Mouse (Mus musculus) stomach, embryonic 14.5 days (tissue): Measurements from ENCODE around the gene Porcn. TPM values are rescaled to one million over a fixed set of nuclear protein-coding genes. Genes with fewer than 3 reads are reported as not detected.

ENCODE experiments used
- ATAC-seq: fragments of 200-750 bp; cut with Nextera tagmentation; 2 replicates; pipeline ENCODE4 v1.8.0; 2017; ENCODE audit warnings: low read depth, moderate TSS enrichment; ENCODE audit not compliant: insufficient number of reproducible peaks, insufficient read depth, low FRiP score
- H3K27ac ChIP-seq: fragments of 300-500 bp; sonication (generic); 2 replicates; pipeline ENCODE4 v1.5.1; 2014; ENCODE audit warnings: mild to moderate bottlenecking, low read length, moderate library complexity, mixed read lengths
- H3K27me3 ChIP-seq: fragments of 300-500 bp; sonication (generic); 2 replicates; pipeline ENCODE4 v1.6.1; 2014; ENCODE audit warnings: low read length, control low read depth, mixed read lengths; ENCODE audit not compliant: control insufficient read depth, insufficient read depth
- H3K36me3 ChIP-seq: fragments of 300-500 bp; sonication (generic); 2 replicates; pipeline ENCODE4 v1.6.1; 2014; ENCODE audit warnings: mild to moderate bottlenecking, control low read depth, low read length, moderate library complexity, mixed read lengths; ENCODE audit not compliant: control insufficient read depth, insufficient read depth
- H3K4me1 ChIP-seq: fragments of 300-500 bp; sonication (generic); 2 replicates; pipeline ENCODE4 v1.6.1; 2014; ENCODE audit warnings: low read length, control low read depth, mixed read lengths; ENCODE audit not compliant: control insufficient read depth, insufficient read depth
- H3K4me2 ChIP-seq: fragments of 300-500 bp; sonication (generic); replicated peaks from 2 replicates; pipeline ENCODE4 v1.6.1; 2014; ENCODE audit warnings: low read depth, low read length, control low read depth
- H3K4me3 ChIP-seq: fragments of 300-500 bp; sonication (generic); 2 replicates; pipeline ENCODE4 v1.5.1; 2014; ENCODE audit warnings: low read depth, low read length, control low read depth
- H3K9ac ChIP-seq: fragments of 300-500 bp; sonication (generic); replicated peaks from 2 replicates; pipeline ENCODE4 v1.6.1; 2014; ENCODE audit warnings: low read depth, mild to moderate bottlenecking, control low read depth, low read length, moderate library complexity, mixed read lengths
- H3K9me3 ChIP-seq: fragments of 300-500 bp; sonication (generic); 2 replicates; pipeline ENCODE4 v1.6.1; 2016; ENCODE audit warnings: low read depth, low read length, control low read depth; ENCODE audit not compliant: control insufficient read depth
- WGBS: fragments of 180-500 bp; shearing (Covaris S2); extraction: QIAGEN DNeasy Blood & Tissue Kit; methylation state at CpG from one replicate; pipeline ENCODE4 v1.1.7; 2014; 5-methylcytosine and 5-hydroxymethylcytosine counted together
- polyA plus RNA-seq: library from polyadenylated mRNA; unstranded; fragments of >200 nt; fragmentation: Nextera tagmentation; extraction: Ambion mirVana; gene quantifications from 2 replicates; pipeline ENCODE4 v1.2.1, GENCODE M21; 2014

Gene Porcn
- polyA plus RNA-seq, result 14.7 and 16.9 TPM in 2 replicates

DNA sequence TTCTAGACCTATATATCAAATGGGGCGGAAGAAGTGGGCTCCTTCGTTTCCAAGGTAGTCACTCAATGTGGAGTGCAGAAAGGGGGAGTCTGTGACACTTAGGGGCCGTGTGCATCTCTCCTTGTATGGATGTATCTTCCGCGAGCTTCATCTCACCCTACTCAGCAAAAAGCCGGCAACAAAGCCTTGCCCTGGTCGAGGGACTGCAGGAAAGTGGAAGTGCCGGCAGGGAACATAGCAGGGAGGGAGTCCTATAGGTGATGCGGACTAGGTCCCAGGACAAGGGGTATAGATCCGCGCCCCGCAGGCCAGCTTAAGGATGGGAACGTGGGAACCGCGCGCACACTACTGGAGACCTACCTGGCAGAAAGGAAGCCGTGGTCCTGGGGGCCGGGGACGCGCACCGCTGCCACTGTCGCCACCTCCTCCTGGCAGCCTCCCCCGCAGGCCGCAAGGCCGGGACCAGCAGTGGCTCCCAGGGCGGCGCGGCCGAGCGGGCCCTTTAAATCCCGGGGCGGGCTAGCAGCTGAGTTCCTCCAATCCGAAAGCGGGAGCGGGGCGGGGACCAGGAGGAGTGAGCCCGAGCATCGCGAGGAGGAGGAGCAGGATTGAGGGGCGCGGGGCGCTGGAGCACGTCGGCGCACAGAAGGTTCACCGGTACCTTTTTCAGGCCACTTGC lies at the start of gene Porcn:
Gene Porcn, minus strand, starts transcription at position 511 of the 679 bp plus-strand sequence.
- H3K4me1 ChIP-seq, result no peaks in the 10 kb centered on the region
- peak; percentile 93 for ATAC-seq
- peak within 1 kb of the TSS; percentile 42 for H3K4me3 ChIP-seq
- WGBS, result 10% methylated on average over 34 of the region's 46 CpGs
- H3K27me3 ChIP-seq, result no peaks in the 10 kb centered on the region
- no peaks in the 10 kb centered on the region for H3K9me3 ChIP-seq
- no peak within 1 kb of the TSS for H3K27ac ChIP-seq
- peak within 1 kb of the TSS; percentile 42; the same call in 1 of the 2 replicates for H3K9ac ChIP-seq
- no peaks in the 10 kb centered on the region for H3K36me3 ChIP-seq
- peak within 1 kb of the TSS; percentile 46 for H3K4me2 ChIP-seq

DNA sequence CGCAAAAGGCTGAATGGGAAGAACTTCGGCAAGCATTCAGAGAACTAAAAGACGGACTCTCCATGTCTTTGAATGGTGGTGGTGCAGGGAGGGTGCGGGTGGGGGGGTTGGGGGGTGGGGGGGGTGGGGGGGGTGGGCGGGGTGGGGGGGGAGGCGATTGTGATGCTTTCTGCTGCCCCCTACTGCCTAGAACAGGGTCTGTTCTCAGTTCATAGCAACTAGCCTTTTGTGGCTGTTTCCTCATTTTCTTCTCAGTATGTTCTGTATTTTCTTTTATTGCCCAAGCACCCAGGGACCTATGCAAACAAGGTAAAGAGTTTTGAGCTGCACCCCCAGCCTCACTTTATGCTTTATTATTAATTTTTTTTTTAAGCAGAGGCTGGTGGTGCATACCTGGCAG lies 49.5 kb upstream of the Porcn start:
- H3K27me3 ChIP-seq, result no peaks in the 10 kb centered on the region
- no peaks in the 10 kb centered on the region for H3K9me3 ChIP-seq
- WGBS, result 42% methylated on average over 3 of the region's 6 CpGs
- H3K9ac ChIP-seq, result no peak overlapping the region
- H3K27ac ChIP-seq, result no peak overlapping the region
- no peaks in the 10 kb centered on the region for H3K36me3 ChIP-seq
- H3K4me1 ChIP-seq, result no peaks in the 10 kb centered on the region
- no peak for ATAC-seq
- H3K4me3 ChIP-seq, result no peak overlapping the region
- no peak overlapping the region for H3K4me2 ChIP-seq

DNA sequence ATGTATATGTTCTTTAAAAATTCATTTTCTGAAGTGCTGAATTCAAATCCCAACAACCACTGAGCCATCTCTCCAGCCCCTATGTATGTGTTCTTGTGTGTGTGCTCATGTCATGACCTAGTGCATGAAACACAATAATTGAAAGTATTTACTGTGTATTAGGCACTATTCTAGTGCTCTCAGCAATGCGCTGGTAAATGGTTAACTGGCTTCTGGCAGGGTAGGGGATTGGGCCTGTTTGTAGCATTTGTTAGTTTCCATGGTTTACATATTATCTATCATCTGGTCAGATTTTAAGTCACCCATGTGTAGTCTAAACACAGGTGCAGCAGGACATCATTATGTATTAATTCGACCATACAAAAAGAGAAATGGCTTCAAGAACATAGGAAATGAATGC lies 47.4 kb upstream of the Porcn start:
- ATAC-seq, result no peak
- WGBS, result 69% methylated on average over 2 of the region's 2 CpGs
- H3K9me3 ChIP-seq, result no peaks in the 10 kb centered on the region
- H3K4me3 ChIP-seq, result no peak overlapping the region
- H3K9ac ChIP-seq, result no peak overlapping the region
- H3K4me2 ChIP-seq, result no peak overlapping the region
- no peak overlapping the region for H3K27ac ChIP-seq
- no peaks in the 10 kb centered on the region for H3K36me3 ChIP-seq
- H3K27me3 ChIP-seq, result no peaks in the 10 kb centered on the region
- H3K4me1 ChIP-seq, result no peaks in the 10 kb centered on the region

DNA sequence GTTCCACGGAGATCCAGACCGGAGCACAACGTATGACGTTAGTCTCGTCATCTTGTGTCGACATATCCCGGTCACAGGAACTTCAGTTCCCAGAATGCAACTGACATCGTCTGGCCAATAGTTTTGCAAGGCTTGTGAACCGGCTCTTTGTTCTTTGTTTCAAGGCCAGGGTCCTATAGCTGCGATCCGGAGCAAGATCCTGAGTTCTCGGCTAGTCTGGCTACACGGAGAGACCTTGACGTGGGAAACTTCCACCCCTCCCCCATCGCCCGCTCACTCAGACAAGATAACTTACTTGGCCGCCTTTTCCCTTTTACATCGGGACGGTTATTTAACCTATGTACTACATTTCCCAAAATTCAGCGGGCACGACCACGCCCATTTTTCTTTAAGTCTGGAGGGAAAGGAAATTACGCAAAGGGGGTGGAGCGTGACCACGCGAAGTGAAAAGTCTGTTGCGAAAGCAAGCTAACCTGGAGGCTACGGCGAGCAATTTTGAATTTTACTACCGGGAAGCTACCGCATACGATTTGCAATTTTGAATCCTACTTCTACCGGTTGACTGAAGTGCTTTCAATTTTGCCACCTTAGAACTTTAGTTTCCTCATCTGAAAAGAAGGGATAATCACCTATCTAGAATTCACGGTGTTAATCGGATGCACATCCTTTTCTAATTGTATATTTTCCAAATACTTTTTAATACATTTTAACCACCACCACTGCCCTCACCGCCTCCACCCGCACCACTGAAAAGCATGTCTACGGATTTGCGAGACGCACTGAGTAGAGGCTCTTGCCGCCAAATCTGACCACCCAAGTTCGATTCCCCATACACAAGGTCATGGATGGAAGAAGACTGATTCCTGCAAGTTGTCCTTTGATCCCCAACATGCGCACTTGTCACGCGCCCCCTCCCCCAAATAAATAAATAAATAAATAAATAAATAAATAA lies 46.3 kb upstream of the Porcn start, which contains the start of gene Ftsj1:
Gene Ftsj1, minus strand, starts transcription at position 73 of the 952 bp plus-strand sequence.
- no peak within 1 kb of the TSS for H3K27ac ChIP-seq
- WGBS, result 15% methylated on average over 45 of the region's 45 CpGs
- peak within 1 kb of the TSS; percentile 45 for H3K4me3 ChIP-seq
- peak within 1 kb of the TSS; percentile 57 for H3K4me2 ChIP-seq
- no peaks in the 10 kb centered on the region for H3K27me3 ChIP-seq
- peak; percentile 91 for ATAC-seq
- peak within 1 kb of the TSS; percentile 46 for H3K9ac ChIP-seq
- H3K4me1 ChIP-seq, result no peaks in the 10 kb centered on the region
- H3K9me3 ChIP-seq, result no peaks in the 10 kb centered on the region
- H3K36me3 ChIP-seq, result no peaks in the 10 kb centered on the region

DNA sequence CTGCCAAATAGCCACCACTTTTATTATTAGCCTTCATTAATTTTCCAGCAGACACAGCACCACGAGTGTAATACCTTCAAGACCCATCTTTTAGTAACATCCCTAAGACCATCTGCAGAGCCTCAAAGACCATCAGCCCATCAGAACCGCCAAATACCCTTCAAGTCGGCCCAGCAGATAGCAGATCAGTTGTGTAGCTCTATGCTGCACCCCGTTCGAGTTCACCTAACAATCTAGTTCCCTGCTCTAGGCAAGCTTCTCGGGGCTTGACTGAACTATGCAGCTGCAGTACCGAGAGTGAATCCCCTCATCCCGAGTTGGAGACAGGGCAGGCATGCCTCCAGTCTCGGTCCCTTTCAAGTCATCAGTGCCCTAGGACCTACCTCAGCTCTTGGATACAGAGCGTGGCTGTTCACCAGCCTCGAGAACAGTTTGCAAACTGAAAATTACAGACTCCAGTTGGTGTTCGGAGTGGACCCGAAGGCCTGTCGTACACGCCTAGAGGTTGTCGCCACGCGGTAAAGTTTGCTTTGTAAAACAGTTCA lies 45.5 kb upstream of the Porcn start:
- Histone ChIP-seq H3K9me3 (no peaks in the 10 kb centered on the region), H3K4me1 (no peaks in the 10 kb centered on the region), H3K27me3 (no peaks in the 10 kb centered on the region), H3K36me3 (no peaks in the 10 kb centered on the region), H3K9ac (peak overlapping the region; percentile 46), H3K4me2 (peak overlapping the region; percentile 57), H3K4me3 (peak overlapping the region; percentile 45), H3K27ac (no peak overlapping the region)
- WGBS, result 16% methylated on average over 18 of the region's 18 CpGs
- ATAC-seq, result peak; percentile 44; the same call in 1 of the 2 replicates

DNA sequence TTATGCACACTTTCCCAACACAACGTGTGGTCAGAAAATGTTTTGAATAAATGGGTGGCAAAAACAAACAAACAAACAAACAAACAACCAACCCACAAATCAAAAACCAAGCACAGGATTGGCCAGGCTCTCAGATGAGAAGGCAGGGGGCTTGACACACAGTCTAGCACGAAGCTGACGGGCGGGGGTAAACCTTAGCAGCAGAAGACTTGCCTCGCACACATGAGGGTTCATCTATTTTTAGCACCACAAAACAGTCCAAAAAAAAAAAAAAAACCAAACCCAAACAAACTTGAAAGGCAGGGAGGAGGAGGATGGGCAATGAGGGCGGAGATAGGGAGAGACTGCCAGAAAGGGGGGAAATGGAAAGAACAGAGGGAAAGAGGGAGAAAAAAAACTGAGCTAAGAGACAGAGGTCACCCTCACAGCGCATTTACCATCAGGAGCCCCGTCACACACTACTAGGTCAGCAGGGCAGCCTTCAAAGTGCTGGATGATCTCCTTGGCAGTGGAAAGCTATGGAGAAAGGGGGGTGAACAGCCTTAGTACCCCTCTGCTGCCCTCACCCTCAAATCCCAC lies 42.3 kb upstream of the Porcn start:
- no peak overlapping the region for H3K4me3 ChIP-seq
- H3K9ac ChIP-seq, result no peak overlapping the region
- WGBS, result 84% methylated on average over 8 of the region's 8 CpGs
- no peak overlapping the region for H3K27ac ChIP-seq
- ATAC-seq, result no peak
- no peaks in the 10 kb centered on the region for H3K9me3 ChIP-seq
- H3K36me3 ChIP-seq, result no peaks in the 10 kb centered on the region
- H3K4me1 ChIP-seq, result no peaks in the 10 kb centered on the region
- H3K27me3 ChIP-seq, result no peaks in the 10 kb centered on the region
- H3K4me2 ChIP-seq, result no peak overlapping the region

DNA sequence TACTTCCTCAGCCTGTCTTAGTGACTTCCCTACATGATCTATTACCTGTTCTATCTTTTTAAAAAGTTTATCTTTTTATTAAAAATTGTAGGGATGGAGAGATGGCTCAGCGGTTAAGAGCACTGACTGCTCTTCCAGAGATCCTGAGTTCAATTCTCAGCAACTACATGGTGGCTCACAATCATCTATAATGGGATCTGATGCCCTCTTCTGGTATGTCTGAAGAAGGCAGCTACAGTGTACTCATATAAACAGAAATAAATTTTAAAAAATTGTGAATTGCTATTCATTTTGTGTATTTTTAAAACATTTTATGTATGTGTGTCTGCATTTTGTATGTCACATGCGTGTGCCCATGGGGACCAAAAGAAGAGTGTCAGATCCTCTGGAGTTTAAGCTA lies 41.4 kb upstream of the Porcn start:
- H3K9me3 ChIP-seq, result no peaks in the 10 kb centered on the region

DNA sequence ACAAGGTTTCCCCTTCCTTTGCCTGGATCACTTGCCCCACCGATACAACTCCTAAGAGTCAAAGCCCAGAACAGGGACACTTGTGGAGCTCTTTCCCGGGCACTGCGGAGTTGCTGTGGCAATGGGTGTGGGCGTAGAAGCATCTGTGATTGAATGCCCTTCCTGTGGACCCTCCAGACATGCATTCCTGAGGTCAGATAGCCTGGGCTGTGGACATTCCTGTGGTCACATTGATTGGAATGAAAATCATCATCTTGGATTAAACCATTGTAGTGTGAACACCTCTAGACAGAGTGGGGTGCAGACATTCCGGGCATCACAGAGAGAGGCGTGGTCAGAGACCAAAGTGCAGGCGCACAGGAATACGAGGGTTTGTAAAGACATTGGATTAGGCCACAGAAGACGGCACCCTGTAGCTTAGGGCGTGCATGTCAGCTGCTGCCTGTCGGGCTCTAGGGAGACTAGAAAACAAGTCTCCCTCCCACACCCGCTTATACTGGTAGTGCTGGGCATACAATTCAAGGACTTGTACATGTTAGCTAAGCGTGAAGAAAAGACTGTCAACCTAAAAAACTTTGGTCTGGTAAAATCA lies 32.6 kb upstream of the Porcn start:
- ATAC-seq, result peak; percentile 56; the same call in 1 of the 2 replicates
- WGBS, result 72% methylated on average over 13 of the region's 13 CpGs

More for the DNA sequence above, 41.4 kb upstream of the Porcn start:
- Histone ChIP-seq H3K4me2 (no peak overlapping the region), H3K9ac (no peak overlapping the region), H3K36me3 (no peaks in the 10 kb centered on the region), H3K4me1 (no peaks in the 10 kb centered on the region), H3K27ac (no peak overlapping the region), H3K4me3 (no peak overlapping the region), H3K27me3 (no peaks in the 10 kb centered on the region)
- ATAC-seq, result no peak
- 90% methylated on average over 2 of the region's 2 CpGs for WGBS

More for the DNA sequence above, 32.6 kb upstream of the Porcn start:
- Histone ChIP-seq H3K27me3 (no peaks in the 10 kb centered on the region), H3K4me1 (no peaks in the 10 kb centered on the region), H3K4me3 (no peak overlapping the region), H3K36me3 (no peaks in the 10 kb centered on the region), H3K4me2 (no peak overlapping the region), H3K27ac (no peak overlapping the region), H3K9me3 (no peaks in the 10 kb centered on the region), H3K9ac (no peak overlapping the region)
